8 mouse cellular contexts compared by ENCODE assay signal in the genomic region with DNA sequence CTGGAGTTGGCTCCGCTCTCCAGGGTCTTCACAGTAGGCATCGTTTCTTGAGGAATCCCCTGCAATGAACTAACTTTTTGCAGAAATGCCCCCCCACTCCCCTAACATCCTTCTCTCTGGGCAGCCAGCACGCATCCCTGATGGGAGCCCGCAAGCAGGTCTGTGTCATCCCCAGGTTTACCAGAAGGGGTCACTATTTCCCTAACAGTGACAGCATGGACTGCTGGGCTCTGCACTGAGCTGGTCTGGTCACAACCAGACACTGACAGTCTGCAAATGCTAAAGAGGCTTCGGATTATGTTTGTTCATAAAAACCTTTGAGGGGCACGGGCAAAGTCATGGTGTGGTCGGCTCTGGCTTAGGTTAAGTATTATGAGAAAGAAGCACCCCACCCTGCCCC.
A peak's percentile ranks its signal among the peaks of the same experiment; 100 is the strongest.
DNase-seq lines count a peak whose midpoint lies in the region; ATAC-seq and TF ChIP-seq lines count a peak whose summit lies in the region.

No protein-coding gene starts in this region.

- H3K79me2 ChIP-seq in MEL (ENCODE audit: control insufficient read depth, insufficient read depth, low read length, poor library complexity) = no peaks in the 10 kb centered on the region

- H3K4me2 ChIP-seq in forebrain, embryonic 14.5 days (ENCODE audit: low read length) = no peak overlapping the region

- H3K4me3 ChIP-seq in MEL (ENCODE audit: control insufficient read depth in 1 of 2, insufficient read depth in 1 of 2, low read depth in 2 of 2, low read length in 2 of 2) = no peak overlapping the region
- H3K4me3 ChIP-seq in forebrain, embryonic 14.5 days (ENCODE audit: low read depth, low read length) = no peak overlapping the region
- no peak overlapping the region for H3K4me3 ChIP-seq in olfactory bulb, adult 2 months (ENCODE audit: insufficient read depth, low read depth, low read length)

- 20% methylated on average over 7 of the region's 7 CpGs for WGBS in forebrain, embryonic 14.5 days
- WGBS in olfactory bulb, adult 2 months = 14% methylated on average over 7 of the region's 7 CpGs

- no peaks in the 10 kb centered on the region for H3K36me3 ChIP-seq in MEL (ENCODE audit: control insufficient read depth in 1 of 2, insufficient read depth in 2 of 2, low read length in 2 of 2)
- peaks cover 47% of the 10 kb centered on the region for H3K36me3 ChIP-seq in forebrain, embryonic 14.5 days (ENCODE audit: control insufficient read depth, insufficient read depth, low read length)

- no peaks in the 10 kb centered on the region for H3K4me1 ChIP-seq in MEL (ENCODE audit: control insufficient read depth in 1 of 2, insufficient read depth in 2 of 2, low read length in 2 of 2)
- H3K4me1 ChIP-seq in forebrain, embryonic 14.5 days (ENCODE audit: control insufficient read depth, insufficient read depth, low read length) = no peaks in the 10 kb centered on the region
- H3K4me1 ChIP-seq in olfactory bulb, adult 2 months (ENCODE audit: control insufficient read depth, insufficient read depth, low read length) = 0 out of 2 replicates have a peak, but pooled peaks cover 2% of the 10 kb centered on the region

- H3K9me3 ChIP-seq in MEL (replicated peaks; ENCODE audit: insufficient read depth, low read length) = no peaks in the 10 kb centered on the region
- no peaks in the 10 kb centered on the region for H3K9me3 ChIP-seq in forebrain, embryonic 14.5 days (replicated peaks; ENCODE audit: control insufficient read depth, low read length)

- DNase-seq in MEL (ENCODE audit: low read depth, low spot score) = peak; percentile 76
- peak; percentile 77 for DNase-seq in cerebellum, adult 11 months
- DNase-seq in forebrain, embryonic 14.5 days (ENCODE audit: low spot score) = peak; percentile 90
- peak; percentile 81 to 85 for DNase-seq in heart, postnatal 36 days
- peak; percentile 90 for DNase-seq in layer of hippocampus, adult 11-12 months (ENCODE audit: low spot score)
- peak; percentile 63 to 79 for DNase-seq in lung, adult 18-20 months
- DNase-seq in testis, postnatal 14 days (ENCODE audit: low spot score) = peak; percentile 71

- TF ChIP-seq EP300 in MEL (IDR thresholded peaks at IDR 0.05; ENCODE audit: low read depth in 1 of 2, low read length in 2 of 2) = no peak

- no peak for TF ChIP-seq POLR2A in MEL (IDR thresholded peaks at IDR 0.05; ENCODE audit: control insufficient read depth in 1 of 2, insufficient read depth in 1 of 2, low read depth in 1 of 2, low read length in 2 of 2, poor library complexity in 1 of 2)
- no peak for TF ChIP-seq POLR2A in olfactory bulb, adult 2 months (IDR thresholded peaks at IDR 0.05; ENCODE audit: insufficient read depth, low read depth, low read length)

- TF ChIP-seq CTCF in MEL (IDR thresholded peaks at IDR 0.05 in 2 of 3, conservative IDR thresholded peaks at IDR 0.05 in 1 of 3; ENCODE audit: control insufficient read depth in 1 of 3, insufficient read depth in 1 of 3, low read depth in 2 of 3, low read length in 3 of 3, poor library complexity in 1 of 3, severe bottlenecking in 1 of 3) = peak; percentile 85 to 92 (median 85)
- TF ChIP-seq CTCF in olfactory bulb, adult 2 months (IDR thresholded peaks at IDR 0.05; ENCODE audit: insufficient read depth, low read depth, low read length) = peak; percentile 79

- intact Hi-C loops in heart, postnatal 36 days (cut with DNase I) = loop anchor here (1.0 kb wide), 2 partner anchors 124 to 261 kb away; no protein-coding TSS in a partner anchor

- H3K9ac ChIP-seq in MEL (ENCODE audit: control insufficient read depth, low read depth, low read length, poor library complexity, severe bottlenecking) = no peak overlapping the region
- H3K9ac ChIP-seq in forebrain, embryonic 14.5 days (ENCODE audit: low read length) = no peak overlapping the region

- peak; percentile 90 for ATAC-seq in forebrain, embryonic 14.5 days

- H3K27ac ChIP-seq in MEL (ENCODE audit: control insufficient read depth, low read depth, low read length) = no peak overlapping the region
- H3K27ac ChIP-seq in forebrain, embryonic 14.5 days (ENCODE audit: low read depth, low read length) = no peak overlapping the region
- H3K27ac ChIP-seq in olfactory bulb, adult 2 months (ENCODE audit: insufficient read depth, low read depth, low read length) = no peak overlapping the region

- peaks cover 10 to 18% of the 10 kb centered on the region in 2 experiments for H3K27me3 ChIP-seq in MEL (ENCODE audit: control insufficient read depth in 1 of 2, insufficient read depth in 2 of 2, low read length in 2 of 2)
- H3K27me3 ChIP-seq in forebrain, embryonic 14.5 days (replicated peaks; ENCODE audit: control insufficient read depth, insufficient read depth, low read length) = no peaks in the 10 kb centered on the region

- peak; percentile 96 for TF ChIP-seq RAD21 in MEL (IDR thresholded peaks at IDR 0.05; ENCODE audit: low read depth, low read length)

TF ChIP-seq in MEL, 35 proteins besides CTCF, POLR2A, EP300 and RAD21:
- TF ChIP-seq ZNF384 (IDR thresholded peaks at IDR 0.05; ENCODE audit: low read depth, low read length) (0 out of 2 replicates have a peak, but pooled peaks have one; percentile 9), ZC3H11A (IDR thresholded peaks at IDR 0.05; ENCODE audit: low read depth, low read length) (peak; percentile 92), TCF12 (IDR thresholded peaks at IDR 0.05; ENCODE audit: low read depth, low read length) (peak; percentile 8; the same call in 1 of the 2 replicates), SMC3 (IDR thresholded peaks at IDR 0.05; ENCODE audit: low read depth, low read length) (peak; percentile 90), BHLHE40 (IDR thresholded peaks at IDR 0.05; ENCODE audit: borderline replicate concordance, low read depth, low read length) (no peak; the same call in 1 of the 2 replicates)
